Mouse (Mus musculus): ENCODE measurements around the gene Fos. TPM values are rescaled to one million over a fixed set of nuclear protein-coding genes. Genes with fewer than 3 reads are reported as not detected.
A peak's percentile ranks its signal among the peaks of the same experiment; 100 is the strongest.

The Fos gene
- total RNA-seq, 4 experiments from 2014 or later = 13.3 to 32.9 (median 13.7) TPM

DNA sequence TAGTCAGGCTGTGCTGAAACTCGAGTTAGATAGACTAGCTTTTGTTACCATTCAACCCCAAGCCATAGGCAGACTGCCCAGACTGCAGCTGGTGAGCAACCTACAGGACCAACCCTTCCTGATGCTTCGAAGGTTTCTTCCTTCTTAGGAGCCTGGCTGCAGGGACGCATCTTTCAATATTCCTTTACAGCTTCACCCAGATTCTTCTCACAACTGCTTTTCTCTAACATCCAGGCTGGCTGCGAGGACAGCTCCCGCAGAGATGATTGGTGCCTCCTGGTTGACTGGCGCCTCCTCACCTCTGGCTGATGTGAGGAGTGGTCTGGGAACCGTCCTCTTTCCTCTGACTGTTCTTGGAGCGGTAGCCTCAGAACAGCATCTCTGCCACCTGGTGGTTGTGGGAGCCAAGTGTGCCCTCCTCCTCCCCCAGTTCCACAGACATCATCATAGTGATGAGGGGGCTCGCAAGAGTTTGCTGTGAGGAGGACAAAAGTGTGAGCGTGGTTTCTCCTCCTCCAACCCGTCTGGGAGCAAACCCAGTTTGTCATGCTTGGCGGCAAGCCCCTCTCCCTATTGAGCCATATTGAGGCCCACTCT lies 14.0 kb downstream of the Fos start:
- DNase-seq = no peak

DNA sequence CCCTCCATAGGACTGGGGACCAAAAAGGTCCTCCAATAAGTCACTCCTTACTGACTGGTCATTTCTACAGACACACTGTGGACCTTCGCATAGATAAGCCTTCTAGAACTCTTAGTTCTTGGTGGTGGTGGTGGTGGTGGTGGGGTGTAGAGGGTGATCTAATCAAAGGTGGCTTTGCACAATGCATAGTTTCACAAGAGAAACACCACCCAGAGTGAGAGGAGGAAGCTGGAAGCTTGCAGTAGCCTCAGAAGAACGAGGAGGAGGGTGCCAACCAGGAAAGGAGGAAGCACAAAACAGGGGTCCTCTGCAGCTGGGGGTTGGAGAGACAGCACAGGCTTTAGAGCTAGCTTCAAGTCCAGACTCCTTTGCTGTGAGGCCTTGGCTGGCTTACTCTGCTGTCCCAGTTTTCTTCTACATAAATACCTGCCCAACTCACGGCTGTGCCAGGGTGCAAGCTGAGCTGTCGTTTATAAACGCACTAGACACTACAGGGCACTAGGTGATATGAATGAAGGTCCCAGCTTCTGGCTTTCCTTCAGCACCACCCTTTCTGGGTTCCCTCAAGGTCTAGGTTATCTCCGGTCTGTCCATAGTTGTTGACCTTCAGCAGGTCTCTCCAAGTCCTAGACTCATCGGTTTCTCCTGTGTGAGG lies 15.7 kb downstream of the Fos start:
- no peak for DNase-seq

DNA sequence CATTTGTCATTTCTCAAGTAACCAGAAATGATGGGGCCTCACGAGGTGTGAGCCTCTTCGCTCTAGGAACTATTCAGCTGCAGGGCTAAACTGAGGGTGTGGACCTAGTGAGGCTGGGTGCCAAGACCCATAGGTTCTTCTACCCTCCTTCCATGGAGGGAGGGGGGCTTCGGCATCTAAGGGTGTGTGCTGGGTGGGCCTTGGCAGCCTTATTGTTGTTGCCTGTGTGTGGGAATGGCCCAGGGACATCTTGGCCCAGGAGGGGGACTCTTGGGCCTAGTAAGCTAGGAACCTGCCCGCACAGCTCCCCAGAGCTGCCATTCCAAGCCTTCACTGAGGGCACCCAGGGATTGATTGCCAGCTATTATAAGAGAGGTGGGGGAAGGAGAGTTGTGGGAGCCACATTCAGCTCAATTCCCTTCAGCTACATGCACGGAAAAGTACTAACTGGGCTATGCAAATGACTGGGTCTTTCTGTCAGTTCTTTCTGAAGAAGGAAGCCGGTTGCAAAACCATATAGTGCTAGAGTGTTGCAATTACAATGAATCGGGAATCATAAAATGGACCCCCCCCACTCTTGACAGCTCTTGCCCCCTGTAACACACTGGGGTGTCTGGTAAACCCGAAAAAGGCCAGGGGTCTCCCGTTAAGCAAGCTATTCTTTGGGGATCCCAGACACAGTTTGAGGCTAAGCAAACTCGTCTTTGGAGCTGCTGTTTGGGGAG lies 16.6 kb downstream of the Fos start:
- no peak for DNase-seq

DNA sequence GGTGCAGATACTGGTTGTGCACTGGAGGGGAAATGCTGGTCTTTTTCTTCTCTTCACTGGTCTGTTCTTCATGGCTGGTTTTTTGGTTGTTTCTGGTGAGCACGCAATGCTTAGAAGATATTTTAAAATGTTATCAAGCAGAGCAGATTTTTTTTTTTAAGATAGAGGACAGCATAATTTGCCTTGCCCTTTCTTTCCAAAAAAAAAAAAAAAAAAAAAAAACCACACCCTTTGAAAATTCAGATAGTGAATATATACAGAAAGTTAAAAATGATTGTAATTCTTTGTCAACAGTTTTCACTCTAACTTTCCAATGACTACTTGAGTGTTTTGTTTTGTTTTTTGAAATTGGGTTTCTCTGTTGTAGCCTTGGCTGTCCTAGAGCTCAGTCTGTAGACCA lies 17.3 kb downstream of the Fos start:
- DNase-seq = no peak

DNA sequence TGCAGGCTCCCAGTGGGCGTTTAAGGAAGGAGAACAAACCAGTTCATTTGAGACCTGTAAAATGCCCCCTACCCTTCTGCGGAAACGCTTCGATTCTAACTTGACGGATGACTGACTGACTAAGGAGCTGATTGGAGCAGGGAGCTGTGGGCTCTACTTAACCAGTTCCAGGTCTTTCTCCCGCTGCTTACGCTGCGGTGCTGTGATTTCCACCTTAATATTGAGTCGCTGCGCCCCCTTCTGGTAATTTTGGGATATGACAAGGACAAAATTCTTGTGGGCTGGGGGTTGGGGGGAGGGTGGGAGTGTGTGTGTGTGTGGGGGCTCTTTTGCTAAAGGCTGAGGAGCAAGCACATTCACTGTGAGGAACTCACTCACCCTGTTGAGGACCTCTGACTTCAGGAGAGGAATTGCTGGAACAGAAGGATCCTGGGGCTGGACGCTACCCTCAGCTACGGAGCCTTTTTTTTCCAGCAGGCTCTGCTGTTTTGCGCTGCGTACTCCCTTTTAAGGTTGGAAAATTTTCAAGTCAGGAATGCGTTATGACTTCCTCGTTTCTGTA lies 18.5 kb downstream of the Fos start:
- no peak for DNase-seq

DNA sequence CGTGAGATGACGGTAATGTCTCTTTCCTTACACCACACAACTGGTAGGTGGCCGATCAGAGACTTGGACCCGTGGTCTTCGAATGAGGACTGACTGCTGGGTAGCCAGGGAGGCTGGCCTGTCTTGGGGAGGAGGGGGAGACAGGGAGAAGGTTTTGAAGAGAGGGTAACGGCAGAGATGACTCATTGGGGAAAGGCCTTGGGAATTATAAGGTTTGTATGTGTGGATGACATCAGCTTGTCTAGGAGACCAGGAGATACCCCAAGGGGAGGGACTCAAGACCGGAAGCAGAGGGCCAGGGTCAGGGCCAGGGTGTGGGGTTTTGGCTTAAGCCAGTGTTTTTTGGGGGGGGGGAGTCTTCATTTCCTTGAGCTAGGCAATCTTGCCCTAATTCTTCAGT lies 22.6 kb downstream of the Fos start:
- no peak for DNase-seq

DNA sequence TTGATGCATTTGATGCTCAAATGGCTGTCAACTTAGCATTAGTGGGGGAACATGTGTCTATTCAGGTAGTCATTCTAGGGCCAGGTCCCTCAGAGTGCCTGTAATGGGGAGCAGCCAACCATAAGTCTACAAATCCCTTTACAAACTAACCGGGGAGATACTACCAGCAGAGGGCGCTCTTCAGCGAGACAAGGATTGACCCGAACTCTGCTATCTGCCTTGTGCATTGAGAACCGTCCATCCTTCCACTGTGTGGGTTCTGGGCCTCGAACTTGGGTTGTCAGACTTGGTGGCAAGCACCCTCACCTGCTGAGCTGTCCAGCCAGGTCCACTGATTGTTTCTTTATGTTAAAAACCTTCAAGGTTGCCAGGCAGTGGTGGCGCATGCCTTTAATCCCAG lies 23.1 kb downstream of the Fos start:
- DNase-seq = peak; percentile 60

DNA sequence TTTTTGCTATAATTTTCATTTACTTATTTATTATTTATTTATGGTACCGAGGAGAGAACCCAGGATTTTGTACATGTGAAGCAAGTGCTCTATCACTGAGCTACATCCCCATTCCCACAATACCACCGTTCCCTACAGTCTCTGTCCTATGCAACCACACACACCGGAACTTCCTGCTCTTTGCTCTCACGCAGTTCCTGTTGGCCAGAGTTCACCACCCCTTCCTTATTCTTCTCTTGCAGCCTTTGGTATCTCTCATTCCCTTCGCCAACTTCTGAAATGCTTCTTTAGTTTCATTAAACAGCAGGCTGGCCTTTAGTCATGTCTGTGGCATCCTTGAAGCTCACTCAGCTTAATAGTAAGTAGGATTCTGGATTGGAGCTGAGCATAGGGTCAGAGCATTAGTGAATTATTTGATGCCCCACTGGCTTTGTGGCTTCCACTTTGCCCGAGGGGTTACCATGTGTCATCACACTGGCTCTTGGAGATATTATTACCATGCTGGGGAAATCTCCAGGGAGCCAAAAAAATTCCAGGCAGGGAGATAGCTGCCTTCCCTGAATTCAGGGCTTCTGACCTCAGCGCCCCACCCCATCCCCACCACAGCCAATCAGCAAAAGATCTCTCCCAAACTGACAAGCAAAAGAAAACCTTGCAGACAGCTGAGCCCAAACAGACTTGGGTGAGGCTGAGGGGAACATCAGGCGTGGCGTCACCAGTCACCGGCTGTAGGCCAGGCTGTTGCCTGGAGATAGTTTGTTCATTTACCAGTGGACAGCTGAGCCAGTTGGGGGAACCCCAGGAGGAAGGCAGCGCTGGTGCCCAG lies 23.8 kb downstream of the Fos start:
- no peak for DNase-seq

DNA sequence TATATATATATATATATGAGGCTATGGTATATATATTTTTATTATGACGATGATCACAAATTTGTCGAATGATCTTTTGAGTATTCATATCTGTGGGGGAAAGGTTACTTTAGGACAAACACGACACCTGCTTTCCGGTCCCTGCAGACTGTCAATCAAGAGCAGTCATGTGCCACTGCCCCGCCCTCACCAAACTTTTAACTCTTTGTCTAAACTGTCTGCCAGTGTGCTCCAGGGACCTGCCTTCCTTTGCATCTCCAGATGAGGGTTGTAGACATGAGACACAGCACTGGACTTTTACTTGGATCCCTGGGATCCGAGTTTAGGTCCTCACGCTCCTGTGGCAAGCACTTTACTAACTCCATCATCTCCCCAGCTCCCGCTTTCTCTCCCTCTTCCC lies 25.3 kb downstream of the Fos start:
- no peak for DNase-seq

DNA sequence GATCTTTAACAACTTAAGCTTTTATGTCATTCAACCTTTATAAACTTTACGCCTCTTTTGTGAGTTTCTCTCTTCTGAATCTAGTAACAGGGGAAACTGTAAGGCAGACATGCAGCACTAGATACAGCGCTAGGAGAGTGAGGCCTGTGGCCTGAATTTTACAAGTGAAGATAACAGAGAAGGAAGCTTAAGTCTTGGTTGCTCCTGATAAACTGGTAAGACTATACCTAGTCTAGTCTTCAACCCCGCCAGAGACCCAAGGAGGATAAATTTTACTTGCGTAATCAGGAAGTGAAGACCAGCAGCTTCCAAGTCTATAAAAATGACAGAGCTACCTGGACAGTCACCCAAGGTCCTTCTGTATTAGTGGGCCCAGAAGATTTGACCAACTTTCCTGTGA lies 29.0 kb downstream of the Fos start:
- no peak for DNase-seq

DNA sequence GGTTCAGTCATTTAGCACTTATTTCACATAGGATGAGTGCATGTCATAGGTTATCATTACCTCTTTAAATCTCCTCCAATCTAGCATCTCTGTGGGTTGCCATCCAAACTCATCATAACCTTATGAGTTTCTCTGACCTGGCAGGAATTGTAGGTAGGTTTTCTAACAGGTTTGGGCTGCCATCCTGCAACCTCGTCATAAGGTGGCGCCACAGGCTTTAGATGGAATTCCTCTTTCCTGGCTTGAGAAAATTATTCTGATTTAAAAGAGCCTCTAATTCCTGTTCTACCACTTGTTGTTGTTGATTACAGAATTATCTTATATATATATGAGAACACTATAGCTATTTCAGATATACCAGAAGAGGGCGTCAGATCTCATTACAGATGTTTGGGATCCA lies 34.5 kb downstream of the Fos start:
- no peak for DNase-seq

DNA sequence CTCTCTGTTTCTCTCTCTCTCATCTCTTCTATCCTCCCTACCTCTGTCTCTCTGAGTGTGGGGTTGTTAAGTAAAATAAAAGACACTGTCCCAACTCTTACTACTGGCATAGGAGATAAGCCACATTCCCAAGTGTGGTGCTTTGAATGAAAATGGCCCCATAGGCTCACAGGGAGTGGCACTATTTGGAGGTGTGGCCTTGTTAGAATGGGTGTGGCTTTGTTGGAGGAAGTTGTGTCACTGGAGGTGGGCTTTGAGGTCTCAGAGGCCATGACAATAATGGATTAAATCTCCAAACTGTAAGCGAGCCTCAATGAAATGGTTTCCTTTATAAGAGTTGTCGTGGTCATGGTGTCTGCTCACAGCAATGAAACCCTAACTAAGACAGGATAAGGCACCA lies 36.3 kb downstream of the Fos start:
- DNase-seq = no peak

DNA sequence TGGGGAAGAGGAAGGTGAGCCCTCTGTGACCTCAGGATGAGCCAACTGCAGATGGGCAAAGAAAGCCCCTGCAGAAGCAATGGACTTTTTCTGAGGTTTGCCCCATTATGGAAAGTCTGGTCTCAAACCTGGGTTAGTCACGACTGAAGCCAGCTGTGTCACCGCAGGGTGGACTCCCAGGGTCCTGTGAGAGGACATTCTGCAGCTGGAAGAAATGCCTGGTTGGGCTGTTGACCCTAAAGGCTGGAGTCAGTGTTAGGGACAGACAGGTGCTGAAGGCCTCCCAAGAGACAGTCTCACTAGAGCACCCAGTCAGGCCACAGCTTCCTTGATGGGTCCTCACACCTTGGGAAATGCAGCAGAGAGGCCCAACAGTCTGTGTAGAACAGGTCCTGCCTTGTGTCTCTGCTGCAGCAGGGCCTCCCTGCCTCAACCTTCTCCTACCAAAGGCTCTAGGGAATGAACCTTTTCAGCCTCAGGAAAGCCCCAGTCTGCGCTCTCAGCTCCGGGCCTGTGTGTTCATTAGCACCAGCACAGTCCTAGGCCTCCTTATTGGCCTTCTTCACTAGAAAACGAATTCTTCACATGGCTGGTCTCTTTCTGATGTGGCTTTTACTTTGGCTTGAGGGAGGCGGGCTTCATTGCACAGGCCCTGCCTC lies 40.2 kb downstream of the Fos start:
- DNase-seq = no peak

DNA sequence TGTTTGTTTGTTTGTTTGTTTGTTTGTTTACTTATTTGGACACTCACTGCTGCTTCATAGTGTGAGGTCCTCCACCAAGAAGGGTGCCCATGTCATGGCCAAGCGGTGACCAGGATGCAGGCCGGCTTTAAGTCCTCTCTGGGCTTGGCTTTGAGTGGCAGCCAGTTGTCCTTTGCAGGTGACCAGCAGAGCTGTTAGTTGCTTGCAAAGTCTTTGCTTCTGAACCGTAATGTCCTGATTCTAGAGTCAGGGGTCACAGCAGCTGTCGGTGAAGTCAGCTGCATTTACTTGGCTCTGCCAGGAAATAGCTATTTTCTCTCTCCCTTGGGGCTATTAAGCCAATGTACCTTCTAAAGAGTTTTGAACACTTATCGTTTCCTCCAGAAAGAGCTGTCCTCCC lies 41.3 kb downstream of the Fos start:
- no peak for DNase-seq

DNA sequence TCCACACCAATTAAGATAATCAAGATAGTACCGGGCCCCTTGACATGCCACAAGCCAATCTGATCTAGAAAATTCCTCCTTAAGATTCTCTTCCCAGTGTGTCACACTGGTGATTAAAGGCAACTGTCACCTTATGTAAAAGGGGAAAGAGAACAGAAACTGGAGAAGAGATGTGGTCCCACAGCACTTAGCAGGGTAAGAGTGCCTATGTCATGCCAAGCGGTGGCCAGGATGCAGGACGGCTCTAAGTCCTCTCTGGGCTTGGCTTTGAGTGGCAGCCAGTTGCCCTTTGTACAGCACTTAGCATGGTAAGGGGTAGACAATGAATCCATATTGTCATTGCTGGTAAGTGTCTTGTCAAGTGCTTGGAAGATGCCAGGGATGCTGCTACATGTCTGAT lies 42.2 kb downstream of the Fos start:
- no peak for DNase-seq

DNA sequence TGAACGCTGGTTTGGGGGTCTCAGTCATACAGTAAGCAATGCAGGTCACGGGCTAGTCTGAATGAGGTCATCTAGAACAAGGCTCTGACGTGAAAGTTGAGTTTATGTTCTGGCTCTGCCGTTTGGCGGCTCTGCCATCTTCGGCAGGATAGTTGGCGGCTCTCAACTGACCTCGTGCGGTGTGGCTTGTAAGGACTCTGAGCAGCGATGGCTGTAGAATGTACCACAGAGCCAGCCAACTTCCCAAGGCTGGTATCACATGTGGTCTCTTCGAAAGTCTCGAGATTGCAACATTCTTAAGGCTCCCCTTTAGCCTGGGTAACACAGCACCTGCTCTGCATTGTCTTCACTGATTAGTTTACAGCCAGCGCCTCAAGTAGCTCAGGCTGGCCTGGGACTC lies 43.6 kb downstream of the Fos start:
- no peak for DNase-seq

DNA sequence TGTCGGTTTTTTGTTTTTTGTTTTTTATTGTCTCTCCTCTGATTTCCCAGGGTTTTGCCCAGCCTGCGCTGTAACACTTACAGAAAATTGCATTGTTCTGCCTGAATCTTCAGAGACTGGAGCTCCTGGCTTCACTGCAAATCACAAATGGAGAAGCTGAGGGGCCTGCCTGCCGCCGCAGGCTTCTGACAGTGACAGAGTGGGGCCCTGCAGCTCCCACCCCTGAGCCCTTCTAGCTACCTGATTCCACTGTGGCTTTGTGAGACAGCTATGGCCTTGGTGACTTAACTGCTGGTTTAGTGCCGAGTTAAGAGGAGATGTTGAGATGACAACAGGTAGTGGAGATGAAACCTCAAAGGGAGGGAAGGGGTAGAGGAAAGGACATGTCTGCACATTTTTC lies 44.3 kb downstream of the Fos start:
- no peak for DNase-seq

DNA sequence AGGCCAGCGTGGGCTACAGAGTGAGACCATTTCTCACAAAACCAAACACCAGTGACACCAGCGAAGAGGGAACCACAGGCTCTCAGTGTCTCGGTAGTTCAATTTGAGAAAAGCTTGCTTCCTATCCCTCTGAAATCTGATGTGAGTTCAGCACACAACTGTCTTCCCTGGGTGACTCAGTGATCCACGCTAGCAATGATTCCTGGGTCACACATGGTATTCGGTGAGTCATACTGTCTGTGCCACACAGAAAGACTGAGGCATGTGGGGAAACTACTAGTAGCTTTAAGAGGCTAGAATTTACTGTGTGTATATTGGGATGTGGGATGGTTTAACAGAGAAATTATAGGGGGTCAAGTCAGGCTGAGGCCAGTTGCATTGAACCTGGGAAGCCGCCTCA lies 45.9 kb downstream of the Fos start:
- no peak for DNase-seq

DNA sequence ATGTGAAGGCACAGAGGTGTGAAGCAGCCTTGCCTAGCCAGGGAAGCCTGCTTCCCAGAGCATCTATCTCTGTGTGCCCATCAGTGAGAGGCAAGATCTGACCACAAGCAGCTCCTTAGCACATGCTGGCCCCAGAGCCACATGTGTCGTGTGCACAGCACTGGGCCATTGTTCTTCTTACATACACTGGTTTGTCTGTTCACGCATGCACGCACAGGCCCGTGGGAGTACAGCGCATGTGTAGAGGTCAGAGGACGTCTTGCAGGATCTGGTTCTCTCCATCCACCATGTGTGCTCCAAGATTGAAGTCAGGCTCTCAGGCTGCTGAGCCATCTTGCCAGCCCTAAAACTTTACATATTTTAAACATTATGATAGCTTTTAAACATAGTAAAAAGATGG lies 47.4 kb downstream of the Fos start:
- DNase-seq = no peak

DNA sequence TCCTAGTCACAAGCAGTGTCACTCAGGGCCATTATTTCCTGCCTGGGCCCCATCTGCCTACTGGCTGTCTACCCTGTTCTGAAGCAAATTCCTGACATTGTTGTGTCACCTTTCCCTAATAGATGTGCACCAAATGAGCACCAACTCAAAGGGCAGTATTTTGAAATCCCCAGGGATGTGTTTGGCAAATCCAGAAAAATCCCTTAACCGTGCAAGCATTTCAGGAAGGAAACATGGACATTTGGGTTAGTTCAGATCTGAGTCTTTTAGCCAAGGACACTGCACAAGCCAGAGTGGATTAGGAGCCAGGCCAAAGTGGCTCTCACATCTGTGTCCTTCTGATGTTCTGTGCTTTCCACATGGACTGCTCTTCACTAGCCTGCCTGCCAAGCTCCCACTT lies 48.0 kb downstream of the Fos start:
- no peak for DNase-seq

DNA sequence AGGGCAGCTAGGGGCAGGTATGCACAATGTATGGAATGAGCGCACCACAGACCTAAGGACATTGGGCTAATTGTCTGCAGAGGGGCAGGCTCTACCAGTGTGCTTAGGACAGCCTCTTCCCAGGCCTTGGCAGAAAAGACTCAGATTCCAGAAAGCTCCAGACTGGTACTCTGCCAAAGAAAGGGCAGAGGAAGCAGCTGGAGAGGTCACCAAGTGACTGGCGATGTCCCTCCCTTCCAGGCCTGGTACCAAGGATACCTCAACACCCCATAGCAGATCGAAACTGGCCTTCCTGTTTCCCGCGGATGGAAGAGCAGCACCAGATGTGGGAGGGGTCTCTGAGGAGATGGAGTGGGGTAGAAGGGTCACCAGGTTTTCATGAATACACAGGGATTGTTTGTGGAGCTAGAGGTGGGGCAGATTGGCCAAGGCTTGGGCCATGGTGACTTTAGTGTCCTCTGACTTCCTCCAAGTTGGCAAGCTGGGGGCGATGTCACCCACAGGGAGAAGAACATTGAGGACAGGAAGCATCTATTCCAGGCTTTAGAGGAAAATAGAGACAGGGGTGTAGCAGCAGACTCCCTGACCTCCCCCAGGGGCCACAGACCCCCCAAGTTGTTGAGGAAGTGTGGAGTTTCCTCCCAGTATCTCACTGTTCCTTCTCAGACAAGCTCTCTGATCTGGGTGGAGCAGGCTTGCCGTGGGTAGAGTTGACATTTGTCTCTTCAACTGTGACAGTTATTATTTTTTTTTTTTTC lies 49.1 kb downstream of the Fos start:
- DNase-seq = peak; percentile 41

Measured in adrenal gland, adult 8-10 months (tissue).